Mouse (Mus musculus): Measurements from ENCODE around the gene Fam114a2.

- TF ChIP-seq CTCF (IDR thresholded peaks at IDR 0.05; ENCODE audit: low read depth, low read length) (no peak), POLR2A (IDR thresholded peaks at IDR 0.05; ENCODE audit: insufficient read depth, low read length) (no peak)
These were observed 1.4 kb downstream of the Fam114a2 start for GRCm38 (mm10) chr11:57516946-57517441.
